Mouse (Mus musculus): Measurements from ENCODE around the gene Gm17949.
"Not testable (repeated sequence)": the region's sequence is repeated elsewhere in the genome, so short reads cannot be mapped to it uniquely, and the experiment has no call there.

The Gm17949 gene

GRCm38 (mm10) chr17:57047406-57047805, 36.1 kb downstream of the Gm17949 start:
- DNase-seq (ENCODE audit: low spot score): no peak

GRCm38 (mm10) chr17:57048816-57049215, 37.5 kb downstream of the Gm17949 start:
- no peak for DNase-seq (ENCODE audit: low spot score)

GRCm38 (mm10) chr17:57051679-57052078, 40.4 kb downstream of the Gm17949 start:
- DNase-seq (ENCODE audit: low spot score): not testable (repeated sequence)

GRCm38 (mm10) chr17:57056246-57056645, 45.0 kb downstream of the Gm17949 start:
- DNase-seq (ENCODE audit: low spot score): no peak

- peak; percentile 20 for DNase-seq (ENCODE audit: low spot score)
Measured at GRCm38 (mm10) chr17:57058891-57059485, 47.7 kb downstream of the Gm17949 start, which contains the start of gene Crb3. TSS of gene Crb3 (plus strand) at chr17:57059105.

DNA sequence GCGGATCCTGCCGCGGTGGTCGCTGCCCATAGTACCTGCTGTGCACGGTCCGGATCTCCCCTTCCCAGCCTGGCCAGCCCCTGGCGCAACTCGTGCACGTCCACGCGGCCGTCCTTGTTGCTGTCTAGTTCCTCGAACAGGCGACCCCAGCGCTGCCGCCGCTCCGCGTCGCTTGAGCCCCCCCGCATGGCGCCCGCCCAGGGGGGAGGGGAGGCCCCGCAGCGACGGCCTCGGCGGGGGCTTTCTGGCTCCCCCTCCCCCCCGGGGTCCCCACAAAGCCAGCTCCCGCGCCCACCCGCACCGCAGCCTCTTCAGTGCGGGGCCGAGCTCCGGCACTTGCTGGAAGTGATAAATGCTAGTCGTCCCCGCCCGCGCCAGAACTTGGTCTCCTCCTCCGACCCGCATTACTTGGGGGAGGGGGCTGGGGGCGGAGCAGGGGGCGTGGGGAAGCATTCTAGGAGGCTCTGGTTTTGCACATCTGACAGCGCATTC, 48.3 kb downstream of the Gm17949 start, which contains the start of gene Slc25a23:
Gene Slc25a23, minus strand, starts transcription at position 378 of the 492 bp plus-strand sequence.
- peak; percentile 64 for DNase-seq (ENCODE audit: low spot score)

DNA sequence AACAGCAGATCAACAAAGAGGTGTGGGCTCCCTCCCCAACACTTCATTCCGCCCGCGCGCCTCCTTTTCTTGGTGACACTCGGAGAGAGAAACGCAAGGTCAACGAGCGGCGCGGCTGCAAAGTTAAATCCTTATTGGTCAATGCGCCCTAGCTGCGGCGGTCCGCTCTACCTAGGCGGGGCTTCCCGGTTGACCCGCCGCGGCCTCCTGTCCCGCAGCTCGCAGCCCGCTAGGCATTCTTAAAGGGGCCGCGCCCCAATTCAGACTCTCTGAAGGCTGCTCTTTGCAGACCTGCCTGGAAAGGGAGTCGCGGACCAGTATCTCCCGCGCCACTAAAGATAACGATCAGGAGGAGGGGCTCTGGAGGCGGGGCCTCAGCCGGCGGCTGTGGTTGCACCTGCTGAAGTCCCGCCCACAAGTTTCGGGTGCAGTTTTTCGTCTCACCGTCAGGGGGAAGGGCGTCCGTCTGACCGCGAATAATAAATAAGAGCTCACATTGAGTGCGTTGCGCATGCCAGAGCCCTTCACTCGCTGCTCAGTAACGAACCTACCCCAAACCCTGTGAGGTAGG, 49.0 kb downstream of the Gm17949 start:
- peak; percentile 95 for DNase-seq (ENCODE audit: low spot score)

DNA sequence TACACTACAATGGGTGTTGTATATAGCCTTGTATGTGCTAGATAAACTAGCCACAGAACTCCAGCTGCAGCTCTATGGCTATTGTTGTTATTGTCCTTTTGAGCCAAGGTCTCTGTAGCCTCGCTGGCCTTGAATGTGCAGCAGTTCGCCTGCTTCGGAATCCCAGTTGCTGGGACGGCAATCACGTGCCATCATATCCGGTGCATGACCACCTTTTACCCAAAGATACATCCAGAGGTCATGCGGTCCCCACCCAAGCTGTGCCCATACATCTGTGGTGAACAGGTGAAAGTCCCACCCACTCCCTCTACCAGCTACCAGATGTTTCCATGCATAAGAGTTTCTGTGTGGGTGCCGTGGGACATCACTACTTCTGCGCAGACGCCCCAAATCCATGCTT, 49.8 kb downstream of the Gm17949 start:
- DNase-seq (ENCODE audit: low spot score): no peak

DNA sequence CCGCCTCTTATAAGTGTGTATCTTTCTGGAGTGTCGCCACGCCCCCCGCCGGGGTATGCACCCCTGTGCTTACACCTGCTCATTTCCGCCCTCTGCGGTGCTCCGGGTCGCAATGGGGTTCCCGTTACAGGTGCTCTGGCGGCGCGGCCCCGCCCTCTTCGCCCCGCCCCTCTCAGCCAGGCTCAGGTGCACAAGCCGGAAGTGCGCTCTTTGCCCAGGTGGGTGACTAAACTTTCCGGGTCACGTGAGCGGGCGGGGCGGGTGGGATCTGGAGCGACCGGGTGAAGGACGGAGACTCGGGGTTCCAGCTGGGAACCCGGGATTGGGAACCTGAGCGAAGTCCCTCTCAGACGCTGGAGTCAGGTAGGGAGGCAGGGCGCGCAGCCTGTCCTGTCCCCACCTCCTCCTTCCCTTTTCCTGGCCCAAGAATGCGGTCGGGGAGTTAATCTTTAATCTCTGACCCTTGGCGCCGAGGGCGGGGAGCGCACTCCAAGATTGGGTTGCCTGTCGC, 50.8 kb downstream of the Gm17949 start:
- DNase-seq (ENCODE audit: low spot score): peak; percentile 75

GRCm38 (mm10) chr17:57062548-57062947, 51.3 kb downstream of the Gm17949 start:
- DNase-seq (ENCODE audit: low spot score): no peak

DNA sequence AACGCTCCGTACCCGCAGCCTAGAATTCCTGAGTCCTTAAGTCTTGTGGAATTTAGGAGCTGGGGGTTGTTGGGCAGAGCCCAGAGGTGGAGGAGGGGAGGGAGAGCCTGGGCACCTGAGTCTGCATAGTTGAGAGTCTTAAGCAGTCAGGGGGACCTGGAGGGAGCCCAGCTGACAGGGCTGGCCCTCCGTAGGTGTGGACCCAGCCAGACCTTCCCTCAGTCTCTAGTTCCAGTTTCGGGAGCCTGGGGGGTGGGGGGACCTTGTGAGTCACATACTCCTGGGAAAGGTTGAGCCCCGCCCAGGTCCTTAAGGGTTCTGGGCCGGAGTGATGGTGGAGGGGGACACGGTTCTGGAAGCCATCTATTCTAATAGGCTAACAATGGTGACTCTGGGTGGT, 51.8 kb downstream of the Gm17949 start:
- no peak for DNase-seq (ENCODE audit: low spot score)

GRCm38 (mm10) chr17:57066908-57067307, 55.6 kb downstream of the Gm17949 start:
- no peak for DNase-seq (ENCODE audit: low spot score)

DNA sequence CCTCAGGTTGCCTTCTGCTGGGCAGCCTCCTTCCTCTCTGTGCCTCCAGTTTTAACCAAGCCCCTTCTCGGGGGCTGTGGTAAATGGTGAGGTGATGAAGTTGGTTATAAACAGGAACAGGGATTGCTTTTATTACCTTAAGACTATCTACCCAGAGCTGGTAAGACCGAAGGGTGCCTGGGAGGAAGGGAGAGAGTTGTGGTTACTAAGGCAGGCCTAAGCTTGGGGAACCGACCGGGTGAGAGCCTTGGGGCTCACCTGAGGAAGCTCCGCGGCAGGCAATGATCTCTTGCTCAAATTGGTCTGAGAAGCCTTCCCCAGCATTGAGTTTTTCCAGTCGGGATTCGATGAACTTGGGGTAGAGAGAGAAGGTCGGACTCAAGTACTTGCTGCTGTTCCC, 59.0 kb downstream of the Gm17949 start:
- DNase-seq (ENCODE audit: low spot score): no peak

GRCm38 (mm10) chr17:57070699-57071098, 59.4 kb downstream of the Gm17949 start:
- peak; percentile 42 for DNase-seq (ENCODE audit: low spot score)
